Mouse (Mus musculus): Measurements from ENCODE around the gene Gm21887.
"Not testable (repeated sequence)": the region's sequence is repeated elsewhere in the genome, so short reads cannot be mapped to it uniquely, and the experiment has no call there.

Gm21887 gene

GRCm38 (mm10) chrX:169982606-169983400 is 26.7 kb upstream of the Gm21887 start:
- POLR2A ChIA-PET, CTCF ChIA-PET: not testable (repeated sequence)

- CTCF ChIA-PET, POLR2A ChIA-PET: not testable (repeated sequence)
Observed at GRCm38 (mm10) chrX:169983401-169984165, 25.9 kb upstream of the Gm21887 start.

GRCm38 (mm10) chrX:169984331-169984730 is 25.1 kb upstream of the Gm21887 start:
- CTCF ChIA-PET, POLR2A ChIA-PET: not testable (repeated sequence)

GRCm38 (mm10) chrX:169984853-169985252 is 24.6 kb upstream of the Gm21887 start:
- POLR2A ChIA-PET, CTCF ChIA-PET: not testable (repeated sequence)

- CTCF ChIA-PET, POLR2A ChIA-PET: not testable (repeated sequence)
Observed at GRCm38 (mm10) chrX:169985796-169986195, 23.7 kb upstream of the Gm21887 start.

GRCm38 (mm10) chrX:169986519-169987367 is 22.7 kb upstream of the Gm21887 start:
- POLR2A ChIA-PET: not testable (repeated sequence)

GRCm38 (mm10) chrX:169987368-169987837 is 22.1 kb upstream of the Gm21887 start:
- CTCF ChIA-PET, POLR2A ChIA-PET: not testable (repeated sequence)

More at GRCm38 (mm10) chrX:169986519-169987367, 22.7 kb upstream of the Gm21887 start:
- CTCF ChIA-PET: not testable (repeated sequence)

GRCm38 (mm10) chrX:169988571-169989218 is 20.8 kb upstream of the Gm21887 start:
- POLR2A ChIA-PET, CTCF ChIA-PET: not testable (repeated sequence)

GRCm38 (mm10) chrX:169989219-169989595 is 20.3 kb upstream of the Gm21887 start:
- CTCF ChIA-PET, POLR2A ChIA-PET: not testable (repeated sequence)

GRCm38 (mm10) chrX:169989691-169990631 is 19.5 kb upstream of the Gm21887 start:
- CTCF ChIA-PET, POLR2A ChIA-PET: not testable (repeated sequence)

GRCm38 (mm10) chrX:169991128-169991873 is 18.2 kb upstream of the Gm21887 start:
- POLR2A ChIA-PET: not testable (repeated sequence)

GRCm38 (mm10) chrX:169992086-169992930 is 17.2 kb upstream of the Gm21887 start:
- CTCF ChIA-PET, POLR2A ChIA-PET: not testable (repeated sequence)

More at GRCm38 (mm10) chrX:169991128-169991873, 18.2 kb upstream of the Gm21887 start:
- CTCF ChIA-PET: not testable (repeated sequence)

- CTCF ChIA-PET, POLR2A ChIA-PET: not testable (repeated sequence)
Observed at GRCm38 (mm10) chrX:169992951-169993547, 16.4 kb upstream of the Gm21887 start.

GRCm38 (mm10) chrX:169994011-169994865 is 15.2 kb upstream of the Gm21887 start:
- POLR2A ChIA-PET, CTCF ChIA-PET: not testable (repeated sequence)

- POLR2A ChIA-PET, CTCF ChIA-PET: not testable (repeated sequence)
Observed at GRCm38 (mm10) chrX:169994866-169995711, 14.4 kb upstream of the Gm21887 start.

All from embryonic stem cell, embryonic (primary cell).